Mouse (Mus musculus): ENCODE measurements at regions not wholly inside any gene's neighbourhood (a gene's known extent, or its start where the extent isn't known, plus 50 kb on each side); places are given as distances from the start of the nearest gene placed in this dataset.
A peak's percentile ranks its signal among the peaks of the same experiment; 100 is the strongest.
"Not testable (repeated sequence)": the region's sequence is repeated elsewhere in the genome, so short reads cannot be mapped to it uniquely, and the experiment has no call there.

DNA sequence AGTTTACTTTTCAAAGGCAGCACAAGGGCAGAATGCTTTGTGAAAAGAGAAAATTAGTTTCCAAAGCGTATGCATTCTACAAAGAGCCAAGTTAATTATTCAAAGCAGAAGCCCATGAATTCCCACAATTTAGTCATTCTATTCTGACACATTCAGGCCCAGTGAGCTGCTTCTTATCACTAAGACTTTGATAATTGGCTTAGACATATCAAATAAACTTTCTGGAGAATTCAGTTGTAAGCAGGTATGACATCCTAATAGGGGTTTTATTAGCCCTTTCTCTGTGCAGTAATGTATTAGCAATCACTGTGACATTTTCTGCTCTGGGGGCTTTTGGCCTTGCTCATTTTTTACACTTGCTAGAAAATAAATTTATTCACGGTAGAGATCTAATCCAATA is 161.9 kb upstream of the Gm10306 start:
- DNase-seq (ENCODE audit: low spot score): no peak

DNA sequence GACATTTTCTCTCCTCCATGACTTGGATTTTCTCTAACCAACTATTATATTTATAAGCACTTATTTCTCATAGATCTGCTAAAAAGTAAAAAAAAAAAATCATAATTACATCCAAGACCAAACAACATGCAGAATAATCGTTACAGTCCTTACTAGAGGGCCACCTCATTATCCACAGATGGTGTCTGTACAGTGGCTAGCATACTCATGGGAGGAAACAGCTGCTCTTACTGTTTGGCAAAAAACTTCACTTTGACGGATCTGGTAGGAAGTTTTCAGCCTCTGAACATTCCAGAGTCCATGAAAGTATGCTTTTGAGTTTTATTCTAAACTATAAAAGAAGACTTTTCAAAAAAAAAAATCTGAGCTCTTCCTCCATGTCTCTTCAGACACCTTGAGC is 159.1 kb upstream of the Gm10306 start:
- DNase-seq (ENCODE audit: low spot score): no peak

DNA sequence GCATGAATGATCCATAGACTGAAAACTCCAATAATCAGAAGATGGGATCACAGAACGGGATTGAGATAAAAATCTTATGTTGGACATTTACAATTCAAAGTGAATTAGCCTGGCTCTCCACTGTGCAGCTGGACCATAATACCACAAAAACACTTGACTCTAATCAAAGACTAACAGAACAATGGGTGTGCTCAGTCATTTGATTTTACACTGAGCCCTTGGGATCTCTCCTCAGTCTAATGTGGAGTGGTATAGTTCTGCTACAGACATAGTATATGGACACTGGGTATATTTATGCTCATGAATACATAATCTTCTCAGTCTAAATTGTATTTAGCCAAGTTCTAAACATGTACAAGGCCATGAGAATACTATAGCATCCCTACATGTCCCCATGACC is 149.4 kb upstream of the Gm10306 start:
- DNase-seq (ENCODE audit: low spot score): no peak

DNA sequence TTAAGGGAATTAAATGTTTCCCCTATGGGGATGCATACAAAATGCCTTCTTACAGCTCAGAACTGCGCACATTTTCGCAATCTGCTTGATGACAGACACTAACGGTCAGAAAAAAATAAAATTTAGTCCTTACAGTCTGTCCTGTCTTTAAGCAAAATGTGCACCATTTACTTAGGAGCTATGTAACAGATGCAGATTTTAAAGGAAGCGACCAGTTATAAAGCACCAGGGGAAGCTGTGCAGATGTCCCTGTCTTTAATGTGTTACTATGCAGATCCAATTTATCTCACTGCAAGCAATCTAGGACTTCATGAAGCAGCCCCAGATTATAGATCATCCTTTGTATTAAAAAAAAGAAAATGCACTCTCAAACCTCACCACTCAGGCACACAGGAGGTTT is 148.8 kb upstream of the Gm10306 start:
- DNase-seq (ENCODE audit: low spot score): no peak

DNA sequence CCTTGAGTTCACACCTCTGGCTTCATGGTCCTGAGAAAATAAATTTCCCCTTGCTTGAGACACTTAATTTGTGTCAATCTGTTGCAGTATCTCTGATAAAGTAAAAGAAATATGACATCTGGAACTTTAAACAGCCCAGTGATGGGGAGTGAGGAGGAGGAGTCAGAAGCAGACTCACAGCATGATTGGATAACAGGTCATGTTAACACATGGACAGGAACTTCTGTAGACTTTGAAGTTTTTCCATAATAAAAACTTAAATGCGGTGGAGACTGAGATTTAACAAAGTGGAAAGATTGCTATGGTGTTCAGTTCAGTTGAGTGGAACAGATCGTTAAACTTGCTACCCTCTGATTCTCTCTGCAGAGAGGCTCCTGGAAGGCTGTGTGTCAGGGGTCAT is 143.7 kb upstream of the Gm10306 start:
- DNase-seq (ENCODE audit: low spot score): no peak

DNA sequence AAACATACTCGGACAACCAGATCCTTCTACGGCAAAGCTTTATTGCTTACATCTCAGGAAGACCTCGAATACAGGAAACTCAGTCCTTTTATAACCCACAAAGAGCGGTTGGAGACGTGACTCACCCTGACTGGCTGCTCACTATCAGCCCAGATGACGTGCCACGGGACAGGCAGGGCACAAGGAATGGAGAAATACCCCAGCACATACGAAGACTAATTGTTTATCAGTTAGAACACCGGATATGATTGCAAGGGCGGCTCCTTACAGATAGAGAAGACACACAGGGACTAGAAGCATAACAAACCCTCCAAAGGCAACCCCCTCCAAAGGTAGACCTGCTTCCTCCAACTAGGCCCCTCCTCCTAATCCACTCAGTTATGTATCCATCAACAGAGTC is 130.8 kb upstream of the Gm10306 start:
- DNase-seq (ENCODE audit: low spot score): not testable (repeated sequence)

DNA sequence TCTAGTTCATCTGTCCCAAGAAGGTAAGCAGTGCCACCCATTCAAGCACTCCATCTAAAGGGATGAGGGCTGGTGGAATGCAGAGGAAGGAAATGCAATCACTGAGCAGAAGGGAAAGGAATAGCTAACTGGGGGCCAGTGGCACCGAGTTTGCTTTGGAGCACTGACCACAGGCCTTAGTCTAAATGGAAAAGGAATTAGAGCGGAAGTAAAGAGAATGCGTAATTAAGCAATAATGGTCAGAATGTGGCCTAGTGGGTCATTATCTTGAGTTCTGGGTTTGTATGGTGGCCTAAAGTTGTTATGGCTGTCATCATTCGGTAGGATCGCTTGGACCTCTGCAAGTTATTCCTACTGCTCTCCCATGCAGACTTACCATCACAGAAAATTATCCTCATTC is 128.8 kb upstream of the Gm10306 start:
- no peak for DNase-seq (ENCODE audit: low spot score)

DNA sequence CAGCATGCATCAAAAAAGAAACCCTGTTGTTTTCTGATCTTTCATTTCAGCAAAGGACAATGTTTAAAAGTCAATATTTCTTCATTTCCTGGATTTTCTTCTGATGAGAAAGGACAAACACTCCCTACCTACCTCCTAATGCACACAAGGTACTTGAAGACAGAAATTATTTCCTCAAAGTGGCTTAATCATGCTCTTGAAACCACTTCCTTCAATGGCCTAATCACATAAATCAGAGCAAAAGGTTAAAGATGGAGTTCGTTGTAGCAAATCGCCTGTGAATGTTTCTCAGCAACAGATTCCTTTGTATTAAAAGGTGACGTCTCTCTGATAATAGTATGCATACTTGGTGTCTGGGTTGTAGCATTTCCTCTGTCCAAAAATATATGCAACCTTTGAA is 124.3 kb upstream of the Gm10306 start:
- DNase-seq (ENCODE audit: low spot score): no peak

DNA sequence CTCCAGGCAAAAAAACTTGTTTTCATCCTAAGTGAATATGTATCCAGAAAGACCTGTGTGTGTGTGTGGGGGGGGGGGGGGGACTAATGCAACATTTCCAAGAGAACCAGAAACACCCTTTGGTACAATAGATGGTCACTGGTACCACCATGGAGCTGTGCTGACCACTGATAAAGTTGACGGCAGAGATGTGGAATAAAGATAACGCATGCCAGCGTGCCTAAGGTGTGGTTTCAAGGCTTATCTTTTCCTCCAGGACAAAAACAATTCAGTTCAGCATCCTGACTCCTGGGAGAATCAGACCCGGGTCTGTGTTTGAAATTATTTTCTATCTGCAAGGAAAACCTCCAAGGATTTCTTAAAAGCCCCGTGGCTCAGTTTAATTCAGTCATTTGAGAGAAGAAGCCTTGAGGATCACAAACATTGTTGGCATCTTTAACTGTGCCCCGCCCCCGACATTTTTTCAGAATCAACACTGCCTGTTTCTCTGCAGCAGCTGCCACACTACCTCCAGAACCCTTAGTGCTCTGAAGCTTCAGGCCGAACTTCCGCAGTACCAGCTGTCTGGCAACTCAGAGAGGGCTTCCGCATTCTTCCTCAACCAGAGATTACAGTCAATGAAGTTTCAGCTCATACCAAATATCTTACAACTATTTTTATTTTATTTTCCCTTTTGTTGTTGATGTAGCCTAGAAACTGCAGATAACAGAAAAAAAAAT is 118.5 kb upstream of the Gm10306 start:
- DNase-seq (ENCODE audit: low spot score): peak; percentile 5

DNA sequence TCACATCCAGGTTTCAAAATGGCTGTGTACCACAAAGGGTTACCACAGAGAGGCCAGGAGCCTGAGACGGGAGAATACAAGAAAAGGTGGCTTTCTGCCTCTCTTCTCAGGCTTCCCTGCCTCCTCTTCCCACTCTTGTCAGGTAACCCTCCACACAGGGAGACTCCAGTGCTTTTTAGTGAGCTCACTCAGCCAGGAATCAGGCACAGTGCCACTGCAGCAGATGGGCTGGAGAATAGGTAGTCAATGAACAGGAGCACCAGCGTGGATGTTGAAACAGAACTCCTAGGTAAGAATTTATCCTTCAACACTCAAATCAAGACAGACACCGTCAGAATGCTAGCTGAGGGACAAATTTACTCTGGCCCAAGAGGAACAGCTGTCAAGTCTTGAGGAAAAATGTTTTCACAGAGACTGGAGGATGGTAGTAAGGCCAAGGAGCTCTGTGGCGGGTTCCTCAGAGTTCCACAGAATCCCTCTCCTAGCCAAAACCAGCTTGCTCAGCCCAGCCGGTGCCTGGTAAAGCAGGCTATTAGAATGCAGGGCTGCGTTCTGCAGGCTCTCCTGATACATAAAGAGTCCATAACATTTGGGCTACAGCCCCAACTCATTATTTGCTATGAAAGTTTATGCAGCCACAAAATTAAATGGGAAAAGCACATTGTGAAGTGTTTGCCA is 117.0 kb upstream of the Gm10306 start:
- no peak for DNase-seq (ENCODE audit: low spot score)

DNA sequence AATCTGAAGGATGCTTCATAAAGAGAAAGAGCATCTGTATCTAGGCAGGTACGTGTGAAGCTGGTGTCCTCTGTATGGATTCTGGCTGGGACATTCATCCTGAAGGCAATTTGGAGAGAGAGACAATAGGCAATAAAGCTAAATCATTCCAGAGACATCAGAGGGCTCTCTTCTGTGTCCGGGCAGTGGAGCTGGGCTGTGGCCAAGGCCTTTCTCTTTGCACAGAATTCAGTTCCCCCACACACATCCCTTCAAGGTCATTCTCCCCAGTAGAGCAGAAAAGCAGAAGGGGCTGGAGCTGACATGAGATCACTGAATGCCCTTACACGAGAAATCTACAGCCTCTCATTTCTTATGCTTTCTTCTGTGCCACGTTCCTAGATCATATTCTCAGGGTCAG is 109.7 kb upstream of the Gm10306 start:
- no peak for DNase-seq (ENCODE audit: low spot score)
